Mouse (Mus musculus): ENCODE results near the gene Ninj2. TPM values are rescaled to one million over a fixed set of nuclear protein-coding genes. Genes with fewer than 3 reads are reported as not detected.

Gene Ninj2
- total RNA-seq, 1 experiment, result 1.2 TPM

DNA sequence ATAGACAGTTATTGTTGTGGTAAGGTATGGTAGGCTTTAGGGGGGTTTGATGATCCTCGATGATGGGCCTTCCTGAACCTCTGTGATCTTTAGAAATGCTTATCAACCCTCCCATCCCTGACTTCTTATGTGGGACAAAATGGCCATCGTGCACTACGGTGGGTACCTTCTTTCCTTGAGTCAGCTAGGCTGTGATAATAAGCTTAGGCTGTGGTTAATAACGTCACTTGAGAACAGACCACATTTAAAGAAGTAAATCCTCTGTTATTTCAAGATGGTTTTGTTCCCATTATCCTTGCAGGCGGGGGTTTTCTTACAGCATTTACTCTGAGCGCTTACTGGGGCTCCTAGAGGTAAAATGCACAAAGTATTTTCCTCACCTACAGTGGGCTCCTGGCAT is 8.8 kb downstream of the Ninj2 start:
- Histone ChIP-seq H3K36me3 (ENCODE audit: control insufficient read depth, insufficient read depth, low read length, poor library complexity, severe bottlenecking) (no peaks in the 10 kb centered on the region), H3K9ac (ENCODE audit: insufficient read depth, low read depth, low read length, poor library complexity, severe bottlenecking) (no peak overlapping the region), H3K9me3 (ENCODE audit: control insufficient read depth, insufficient read depth, low read depth, low read length) (no peaks in the 10 kb centered on the region), H3K4me1 (ENCODE audit: control insufficient read depth in 2 of 2, insufficient read depth in 2 of 2, low read length in 2 of 2, poor library complexity in 1 of 2) (0 out of 4 replicates have a peak, but pooled peaks cover 0 to 5% of the 10 kb centered on the region in 2 experiments), H3K27ac (ENCODE audit: insufficient read depth, low read depth, low read length, poor library complexity, severe bottlenecking) (no peak overlapping the region), H3K4me3 (ENCODE audit: insufficient read depth in 1 of 2, low read depth in 1 of 2, low read length in 2 of 2, poor library complexity in 1 of 2, severe bottlenecking in 1 of 2) (no peak overlapping the region)
- TF ChIP-seq ZC3H11A (IDR thresholded peaks at IDR 0.05; ENCODE audit: borderline replicate concordance, low read depth, low read length) (no peak), HCFC1 (IDR thresholded peaks at IDR 0.05; ENCODE audit: borderline replicate concordance, insufficient read depth, low read length) (no peak), MAFK (IDR thresholded peaks at IDR 0.05; ENCODE audit: insufficient read depth, low read depth, low read length) (no peak), CHD2 (IDR thresholded peaks at IDR 0.05; ENCODE audit: low read depth, low read length) (no peak), ZNF384 (IDR thresholded peaks at IDR 0.05; ENCODE audit: low read depth, low read length) (no peak)
- no peak for DNase-seq (ENCODE audit: low read depth, low spot score)
- in situ Hi-C loops (cut with MboI; ENCODE audit: low sequenced_read_pairs in 2 of 2, unreplicated experiment in 2 of 2), result no loop called here

DNA sequence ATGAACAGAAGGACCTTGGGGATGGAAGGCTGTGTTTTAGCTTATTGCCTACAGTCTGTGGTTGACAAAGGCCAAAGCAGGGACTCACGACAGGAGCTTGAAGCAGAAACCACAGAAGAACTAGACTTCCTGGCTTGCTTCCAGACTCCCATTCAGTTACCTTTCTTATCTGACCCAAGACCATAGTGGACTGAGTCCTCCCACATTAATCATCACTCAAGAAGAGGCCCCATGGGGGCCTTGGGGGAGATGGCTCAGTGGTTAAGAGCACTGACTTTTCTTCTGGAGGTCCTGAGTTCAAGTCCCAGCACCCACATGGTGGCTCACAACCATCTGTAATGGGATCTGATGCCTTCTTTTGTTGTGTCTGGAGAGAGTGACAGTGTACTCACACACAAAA is 10.0 kb downstream of the Ninj2 start:
- H3K4me3 ChIP-seq (ENCODE audit: insufficient read depth in 1 of 2, low read depth in 1 of 2, low read length in 2 of 2, poor library complexity in 1 of 2, severe bottlenecking in 1 of 2), result no peak overlapping the region
- H3K9me3 ChIP-seq (ENCODE audit: control insufficient read depth, insufficient read depth, low read depth, low read length), result no peaks in the 10 kb centered on the region
- no peaks in the 10 kb centered on the region for H3K36me3 ChIP-seq (ENCODE audit: control insufficient read depth, insufficient read depth, low read length, poor library complexity, severe bottlenecking)
- H3K4me1 ChIP-seq (ENCODE audit: control insufficient read depth in 2 of 2, insufficient read depth in 2 of 2, low read length in 2 of 2, poor library complexity in 1 of 2), result peaks cover 0 to 7% of the 10 kb centered on the region in 2 experiments; a peak in 1 of 4 replicates
- no peak overlapping the region for H3K27ac ChIP-seq (ENCODE audit: insufficient read depth, low read depth, low read length, poor library complexity, severe bottlenecking)
- no peak for DNase-seq (ENCODE audit: low read depth, low spot score)
- in situ Hi-C loops (cut with MboI; ENCODE audit: low sequenced_read_pairs in 2 of 2, unreplicated experiment in 2 of 2), result no loop called here
- TF ChIP-seq HCFC1 (IDR thresholded peaks at IDR 0.05; ENCODE audit: borderline replicate concordance, insufficient read depth, low read length) (no peak), MAFK (IDR thresholded peaks at IDR 0.05; ENCODE audit: insufficient read depth, low read depth, low read length) (no peak), CHD2 (IDR thresholded peaks at IDR 0.05; ENCODE audit: low read depth, low read length) (no peak), ZC3H11A (IDR thresholded peaks at IDR 0.05; ENCODE audit: borderline replicate concordance, low read depth, low read length) (no peak), ZNF384 (IDR thresholded peaks at IDR 0.05; ENCODE audit: low read depth, low read length) (no peak)
- H3K9ac ChIP-seq (ENCODE audit: insufficient read depth, low read depth, low read length, poor library complexity, severe bottlenecking), result no peak overlapping the region

DNA sequence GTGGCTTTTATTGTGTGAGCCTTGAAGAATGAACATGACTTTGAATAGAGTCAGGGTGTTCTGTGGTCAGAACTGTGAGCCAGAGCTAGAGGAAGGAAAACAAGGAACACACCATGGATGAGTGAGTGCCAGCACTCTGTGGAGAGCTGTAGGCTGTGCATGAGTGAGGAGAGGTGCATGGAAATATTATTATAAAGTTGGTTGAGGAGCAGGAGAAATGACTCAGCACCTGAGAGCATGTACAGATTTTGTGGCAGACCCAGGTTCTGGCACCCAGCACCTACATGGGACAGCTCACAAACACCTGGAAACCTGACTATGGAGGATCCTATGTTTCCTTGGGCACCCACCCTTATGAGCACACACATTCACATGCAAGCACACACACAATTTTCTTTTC is 11.9 kb downstream of the Ninj2 start:
- in situ Hi-C loops (cut with MboI; ENCODE audit: low sequenced_read_pairs in 2 of 2, unreplicated experiment in 2 of 2), result no loop called here
- no peak overlapping the region for H3K9ac ChIP-seq (ENCODE audit: insufficient read depth, low read depth, low read length, poor library complexity, severe bottlenecking)
- TF ChIP-seq MAFK (IDR thresholded peaks at IDR 0.05; ENCODE audit: insufficient read depth, low read depth, low read length) (no peak), ZC3H11A (IDR thresholded peaks at IDR 0.05; ENCODE audit: borderline replicate concordance, low read depth, low read length) (no peak), CHD2 (IDR thresholded peaks at IDR 0.05; ENCODE audit: low read depth, low read length) (no peak), HCFC1 (IDR thresholded peaks at IDR 0.05; ENCODE audit: borderline replicate concordance, insufficient read depth, low read length) (no peak), ZNF384 (IDR thresholded peaks at IDR 0.05; ENCODE audit: low read depth, low read length) (no peak)
- H3K4me1 ChIP-seq (ENCODE audit: control insufficient read depth in 2 of 2, insufficient read depth in 2 of 2, low read length in 2 of 2, poor library complexity in 1 of 2), result peaks cover 0 to 14% of the 10 kb centered on the region in 2 experiments; a peak in 1 of 4 replicates
- H3K9me3 ChIP-seq (ENCODE audit: control insufficient read depth, insufficient read depth, low read depth, low read length), result no peaks in the 10 kb centered on the region
- H3K4me3 ChIP-seq (ENCODE audit: insufficient read depth in 1 of 2, low read depth in 1 of 2, low read length in 2 of 2, poor library complexity in 1 of 2, severe bottlenecking in 1 of 2), result no peak overlapping the region
- H3K27ac ChIP-seq (ENCODE audit: insufficient read depth, low read depth, low read length, poor library complexity, severe bottlenecking), result no peak overlapping the region
- no peaks in the 10 kb centered on the region for H3K36me3 ChIP-seq (ENCODE audit: control insufficient read depth, insufficient read depth, low read length, poor library complexity, severe bottlenecking)
- no peak for DNase-seq (ENCODE audit: low read depth, low spot score)

DNA sequence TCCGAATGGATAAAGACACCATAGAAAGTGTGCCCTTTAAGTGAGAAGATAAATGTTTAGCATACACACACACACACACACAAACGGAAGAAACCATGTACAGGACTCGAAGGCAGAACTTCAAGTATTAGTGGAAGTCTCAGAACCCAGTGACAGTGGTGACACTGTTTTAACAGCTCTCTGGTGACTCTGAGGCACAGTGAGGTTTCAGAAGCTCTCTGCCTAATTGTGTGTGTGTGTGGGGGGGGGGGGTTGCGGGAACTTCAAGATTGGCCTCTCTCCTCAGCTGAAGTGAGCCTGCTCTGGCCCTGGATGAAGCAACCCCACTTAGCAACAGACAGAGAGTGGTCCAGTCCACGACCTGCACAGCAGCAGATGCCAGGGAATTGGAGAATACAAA is 14.4 kb downstream of the Ninj2 start:
- no peak overlapping the region for H3K9ac ChIP-seq (ENCODE audit: insufficient read depth, low read depth, low read length, poor library complexity, severe bottlenecking)
- H3K36me3 ChIP-seq (ENCODE audit: control insufficient read depth, insufficient read depth, low read length, poor library complexity, severe bottlenecking), result no peaks in the 10 kb centered on the region
- TF ChIP-seq CHD2 (IDR thresholded peaks at IDR 0.05; ENCODE audit: low read depth, low read length) (no peak), ZNF384 (IDR thresholded peaks at IDR 0.05; ENCODE audit: low read depth, low read length) (no peak), ZC3H11A (IDR thresholded peaks at IDR 0.05; ENCODE audit: borderline replicate concordance, low read depth, low read length) (no peak), MAFK (IDR thresholded peaks at IDR 0.05; ENCODE audit: insufficient read depth, low read depth, low read length) (no peak)
- DNase-seq (ENCODE audit: low read depth, low spot score), result no peak
- in situ Hi-C loops (cut with MboI; ENCODE audit: low sequenced_read_pairs in 2 of 2, unreplicated experiment in 2 of 2), result no loop called here
- no peak overlapping the region for H3K27ac ChIP-seq (ENCODE audit: insufficient read depth, low read depth, low read length, poor library complexity, severe bottlenecking)
- no peaks in the 10 kb centered on the region for H3K9me3 ChIP-seq (ENCODE audit: control insufficient read depth, insufficient read depth, low read depth, low read length)
- H3K4me3 ChIP-seq (ENCODE audit: insufficient read depth in 1 of 2, low read depth in 1 of 2, low read length in 2 of 2, poor library complexity in 1 of 2, severe bottlenecking in 1 of 2), result no peak overlapping the region
- peaks cover 7 to 22% of the 10 kb centered on the region in 2 experiments; a peak in 3 of 4 replicates for H3K4me1 ChIP-seq (ENCODE audit: control insufficient read depth in 2 of 2, insufficient read depth in 2 of 2, low read length in 2 of 2, poor library complexity in 1 of 2)

DNA sequence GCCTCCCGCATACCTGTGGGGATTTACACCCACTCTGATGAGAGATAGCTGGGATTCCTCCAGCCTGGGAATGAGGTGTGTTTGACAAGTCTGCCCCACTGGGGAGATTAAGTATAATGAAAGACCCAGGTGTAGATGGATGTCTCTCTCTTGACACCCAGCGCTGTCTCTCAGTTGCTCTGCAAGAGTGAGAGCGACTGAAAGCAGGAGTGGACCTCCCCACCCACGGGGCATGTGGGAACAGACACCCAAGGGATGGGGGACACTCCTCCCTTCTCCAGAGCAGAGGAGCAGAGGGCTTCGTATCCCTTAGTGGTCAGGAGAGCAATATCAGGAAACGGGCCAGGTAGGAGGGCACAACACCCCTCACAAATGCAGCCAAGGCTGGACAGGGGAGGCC is 14.9 kb downstream of the Ninj2 start:
- no peak for DNase-seq (ENCODE audit: low read depth, low spot score)
- no peak for TF ChIP-seq HCFC1 (IDR thresholded peaks at IDR 0.05; ENCODE audit: borderline replicate concordance, insufficient read depth, low read length)
- Histone ChIP-seq H3K4me1 (ENCODE audit: control insufficient read depth in 2 of 2, insufficient read depth in 2 of 2, low read length in 2 of 2, poor library complexity in 1 of 2) (peaks cover 7 to 22% of the 10 kb centered on the region in 2 experiments; a peak in 3 of 4 replicates), H3K27ac (ENCODE audit: insufficient read depth, low read depth, low read length, poor library complexity, severe bottlenecking) (no peak overlapping the region), H3K9me3 (ENCODE audit: control insufficient read depth, insufficient read depth, low read depth, low read length) (no peaks in the 10 kb centered on the region), H3K9ac (ENCODE audit: insufficient read depth, low read depth, low read length, poor library complexity, severe bottlenecking) (no peak overlapping the region), H3K4me3 (ENCODE audit: insufficient read depth in 1 of 2, low read depth in 1 of 2, low read length in 2 of 2, poor library complexity in 1 of 2, severe bottlenecking in 1 of 2) (no peak overlapping the region), H3K36me3 (ENCODE audit: control insufficient read depth, insufficient read depth, low read length, poor library complexity, severe bottlenecking) (no peaks in the 10 kb centered on the region)
- in situ Hi-C loops (cut with MboI; ENCODE audit: low sequenced_read_pairs in 2 of 2, unreplicated experiment in 2 of 2), result no loop called here

Measured in ES-E14 (cell line).